Mouse (Mus musculus) lung, adult 2 months (tissue): ENCODE results near the gene Dclk1.

Source experiments
- CTCF ChIP-seq: fragments of 200-500 bp; IDR thresholded peaks from 2 replicates; pipeline ENCODE4 v1.5.1; 2011; ENCODE audit warnings: mild to moderate bottlenecking, low read length, control low read depth; ENCODE audit not compliant: insufficient read depth
- POLR2A ChIP-seq: fragments of 200-500 bp; IDR thresholded peaks from 2 replicates; pipeline ENCODE4 v1.6.1; 2011; ENCODE audit warnings: low read depth, mild to moderate bottlenecking, control low read depth, low read length, borderline replicate concordance; ENCODE audit errors: extremely low read depth

DNA sequence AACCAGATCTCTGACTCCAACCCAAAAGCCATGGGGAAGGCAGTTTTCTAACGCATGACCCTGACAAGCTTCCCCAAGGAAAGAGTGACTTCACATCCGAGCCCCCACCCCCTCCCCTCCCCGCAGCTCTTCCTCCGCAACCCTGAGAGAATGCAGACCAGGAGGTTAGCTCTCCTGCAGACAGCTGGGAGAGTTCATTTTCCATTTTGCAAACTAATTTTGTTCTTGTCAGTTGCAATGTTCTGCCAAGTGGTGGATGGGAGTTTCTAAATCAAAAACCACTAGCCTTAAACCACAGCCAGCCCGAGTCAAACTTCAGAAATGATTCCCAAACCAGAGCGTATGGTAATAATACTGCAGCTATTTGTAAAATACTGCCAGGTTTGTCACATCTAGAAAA is 269.5 kb downstream of the Dclk1 start:
- TF ChIP-seq CTCF: no peak
- no peak for TF ChIP-seq POLR2A
